Mouse (Mus musculus): ENCODE data around the gene Mgp.
"Not testable (repeated sequence)": the region's sequence is repeated elsewhere in the genome, so short reads cannot be mapped to it uniquely, and the experiment has no call there.

The Mgp gene

GRCm38 (mm10) chr6:136898222-136898621 lies 22.6 kb upstream of the Mgp start:
- no peak for DNase-seq (ENCODE audit: low spot score in 2 of 2)

DNA sequence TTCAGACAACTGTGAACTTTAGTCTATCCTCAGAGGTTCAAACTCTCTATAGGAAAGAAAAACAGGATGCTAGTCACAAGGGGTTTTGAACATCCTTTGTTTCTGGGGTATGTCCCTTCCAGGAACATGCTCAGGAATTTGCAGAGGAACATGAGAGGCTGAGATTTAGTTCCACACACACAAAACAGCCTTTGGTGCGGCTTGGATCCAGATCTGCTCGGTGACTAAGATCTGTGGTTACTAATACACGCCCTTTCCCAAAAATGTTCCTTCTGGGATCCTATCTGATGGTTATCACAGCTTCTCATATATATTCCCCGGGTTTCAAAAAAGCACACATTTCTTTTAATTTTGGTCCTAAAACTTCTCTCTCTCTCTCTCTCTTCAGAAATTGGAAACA lies 22.2 kb upstream of the Mgp start:
- no peak for DNase-seq (ENCODE audit: low spot score in 2 of 2)

GRCm38 (mm10) chr6:136894532-136895339 lies 19.1 kb upstream of the Mgp start:
- DNase-seq (ENCODE audit: low spot score in 2 of 2) = no peak

GRCm38 (mm10) chr6:136892002-136892401 lies 16.4 kb upstream of the Mgp start:
- DNase-seq (ENCODE audit: low spot score in 2 of 2) = no peak

GRCm38 (mm10) chr6:136889554-136889953 lies 13.9 kb upstream of the Mgp start:
- no peak for DNase-seq (ENCODE audit: low spot score in 2 of 2)

DNA sequence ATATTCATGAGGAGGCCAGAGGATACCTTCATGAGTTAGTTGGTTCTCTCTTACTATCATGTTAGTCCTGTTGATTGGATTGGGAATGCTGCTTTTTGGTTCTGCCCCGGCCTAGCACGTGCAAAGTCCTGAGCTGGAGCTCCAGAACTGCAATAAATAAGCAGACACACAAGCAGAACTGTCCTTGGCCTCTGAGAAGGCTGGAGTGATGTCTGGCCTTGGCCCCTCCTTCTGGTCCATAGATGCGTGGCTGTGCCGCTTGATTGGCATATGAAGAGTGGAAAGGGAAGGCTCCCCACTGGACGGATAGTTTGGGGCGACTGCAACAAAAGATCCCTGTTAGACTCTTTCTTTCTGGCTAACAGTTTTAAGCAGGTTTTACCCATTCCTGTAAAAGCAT lies 13.4 kb upstream of the Mgp start:
- DNase-seq (ENCODE audit: low spot score in 2 of 2) = no peak

- no peak for DNase-seq (ENCODE audit: low spot score in 2 of 2)
These were observed 12.2 kb upstream of the Mgp start for GRCm38 (mm10) chr6:136887854-136888253.

DNA sequence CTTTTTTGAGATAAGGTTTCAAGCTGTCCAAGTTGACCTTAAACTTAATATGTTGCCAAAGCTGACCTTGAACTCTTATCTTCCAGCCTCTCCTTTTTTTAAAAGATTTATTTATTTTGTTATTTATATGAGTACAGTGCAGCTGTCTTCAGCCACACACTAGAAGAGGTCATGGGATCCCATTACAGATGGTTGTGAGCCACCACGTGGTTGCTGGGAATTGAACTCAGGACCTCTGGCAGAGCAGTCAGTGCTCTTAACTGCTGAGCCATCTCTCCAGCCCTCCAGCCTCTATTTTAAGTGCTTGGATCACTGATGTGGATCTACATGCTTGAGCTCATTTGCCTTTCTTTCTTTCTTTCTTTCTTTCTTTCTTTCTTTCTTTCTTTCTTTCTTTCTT lies 9.1 kb upstream of the Mgp start:
- DNase-seq (ENCODE audit: low spot score in 2 of 2) = not testable (repeated sequence)

GRCm38 (mm10) chr6:136883961-136884360 lies 8.3 kb upstream of the Mgp start:
- DNase-seq (ENCODE audit: low spot score in 2 of 2) = no peak

- no peak for DNase-seq (ENCODE audit: low spot score in 2 of 2)
These were observed 7.8 kb upstream of the Mgp start for GRCm38 (mm10) chr6:136883431-136883915.

GRCm38 (mm10) chr6:136881678-136882077 lies 6.1 kb upstream of the Mgp start:
- DNase-seq (ENCODE audit: low spot score in 2 of 2) = no peak

DNA sequence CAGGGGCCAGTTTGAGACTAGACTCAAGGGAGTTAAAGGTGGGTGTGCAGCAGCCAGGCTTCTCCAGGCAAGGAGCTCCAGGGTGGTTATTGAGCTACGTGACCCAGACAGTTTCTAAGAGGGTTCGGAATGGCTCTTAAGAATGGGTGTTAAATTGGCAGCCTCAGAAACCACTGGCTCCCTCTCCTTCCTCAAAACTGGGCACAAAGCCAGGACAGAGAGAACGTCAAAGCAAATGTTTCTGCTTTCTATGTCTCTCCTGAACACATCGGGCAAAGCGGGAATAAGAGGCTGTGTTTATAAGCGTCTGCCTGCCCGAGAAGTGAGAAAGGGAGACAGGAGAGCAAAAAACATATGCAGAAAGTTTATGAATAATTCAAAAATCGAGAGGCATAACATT lies 1.0 kb downstream of the Mgp start:
- DNase-seq (ENCODE audit: low spot score in 2 of 2) = no peak

DNA sequence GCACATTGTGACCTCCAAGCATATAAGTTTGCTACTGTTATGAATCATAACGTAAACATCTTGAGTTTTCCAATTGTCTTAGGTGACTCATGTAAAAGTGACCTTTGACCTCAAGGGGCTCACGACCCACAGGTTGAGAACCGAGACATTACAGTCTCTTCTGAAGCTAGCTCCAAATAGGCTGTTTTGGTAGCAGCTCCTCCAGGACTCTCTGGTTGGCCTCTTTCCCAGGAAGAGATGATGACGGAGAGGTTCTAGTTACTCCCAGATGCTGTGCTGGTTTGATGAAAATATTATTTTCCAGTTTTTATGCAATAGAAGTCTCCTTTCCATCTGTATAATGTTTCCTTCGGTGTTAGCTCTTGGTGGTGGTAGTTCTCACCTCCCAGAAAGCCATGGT lies 6.7 kb downstream of the Mgp start:
- DNase-seq (ENCODE audit: low spot score in 2 of 2) = no peak

DNA sequence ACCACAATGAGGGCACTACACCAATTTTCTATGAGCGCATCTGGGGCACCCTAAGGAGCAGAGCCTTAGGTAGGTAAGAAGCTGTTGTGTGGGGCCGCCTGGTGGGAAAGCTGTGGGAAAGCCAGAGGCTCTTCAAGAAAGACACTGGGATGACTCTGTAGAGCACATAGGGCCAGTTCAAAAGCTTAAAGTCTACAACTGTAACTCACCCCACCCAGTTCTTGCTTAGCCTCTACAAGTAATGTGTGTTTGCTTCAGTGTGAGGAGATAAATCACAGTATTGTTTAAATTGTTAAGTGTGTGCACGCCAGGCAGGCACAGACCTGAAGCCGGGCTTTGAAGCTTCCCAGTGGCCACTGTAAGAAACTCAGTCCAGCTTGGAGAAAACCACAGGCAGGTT lies 9.5 kb downstream of the Mgp start:
- no peak for DNase-seq (ENCODE audit: low spot score in 2 of 2)

GRCm38 (mm10) chr6:136865360-136865759 lies 10.3 kb downstream of the Mgp start:
- DNase-seq (ENCODE audit: low spot score in 2 of 2) = no peak

- no peak for DNase-seq (ENCODE audit: low spot score in 2 of 2)
These were observed 14.6 kb downstream of the Mgp start for GRCm38 (mm10) chr6:136861020-136861419.

DNA sequence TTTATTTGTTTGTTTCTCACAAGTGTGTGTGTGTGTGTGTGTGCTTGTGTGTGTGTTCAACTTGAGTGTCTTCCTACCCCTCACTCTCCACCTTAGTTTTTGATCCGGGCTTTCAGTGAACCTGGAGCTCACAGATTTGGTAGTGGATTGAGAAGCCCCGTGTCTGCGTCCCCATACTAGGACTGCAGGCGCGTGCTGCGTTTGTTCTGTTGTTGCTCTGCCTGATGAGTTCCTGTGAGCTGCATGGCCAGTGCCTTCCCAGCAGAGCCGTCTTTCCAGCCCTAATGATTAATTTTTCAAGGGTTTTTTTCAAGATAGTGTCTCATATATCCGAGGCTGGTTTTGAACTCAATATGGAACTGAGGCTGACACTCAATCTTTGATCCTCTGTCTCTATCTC lies 17.2 kb downstream of the Mgp start:
- no peak for DNase-seq (ENCODE audit: low spot score in 2 of 2)

DNA sequence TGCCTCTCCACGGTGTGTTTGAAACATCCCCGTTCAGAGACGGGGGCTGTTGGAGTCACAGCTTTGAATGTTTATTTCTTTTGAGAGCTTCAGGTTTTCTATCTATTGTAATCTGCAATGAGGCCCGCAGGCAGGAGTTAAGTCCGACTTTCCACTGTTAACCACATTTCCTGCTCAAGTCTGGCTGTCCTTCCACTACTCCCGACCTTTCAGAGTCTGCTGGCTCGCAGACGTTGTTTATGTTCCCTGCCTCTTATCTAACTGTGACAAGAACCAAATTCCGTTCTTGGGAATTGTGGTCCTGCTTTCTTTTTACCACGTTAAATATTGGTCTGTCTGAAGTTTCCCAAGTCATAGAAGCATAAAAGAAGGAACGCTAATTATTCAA lies 17.8 kb downstream of the Mgp start:
- DNase-seq (ENCODE audit: low spot score in 2 of 2) = no peak

GRCm38 (mm10) chr6:136857186-136857872 lies 18.3 kb downstream of the Mgp start, which contains the start of gene Art4:
Art4 (minus strand) TSS chr6:136857733.
- DNase-seq (ENCODE audit: low spot score in 2 of 2) = peak; percentile 59 to 70

DNA sequence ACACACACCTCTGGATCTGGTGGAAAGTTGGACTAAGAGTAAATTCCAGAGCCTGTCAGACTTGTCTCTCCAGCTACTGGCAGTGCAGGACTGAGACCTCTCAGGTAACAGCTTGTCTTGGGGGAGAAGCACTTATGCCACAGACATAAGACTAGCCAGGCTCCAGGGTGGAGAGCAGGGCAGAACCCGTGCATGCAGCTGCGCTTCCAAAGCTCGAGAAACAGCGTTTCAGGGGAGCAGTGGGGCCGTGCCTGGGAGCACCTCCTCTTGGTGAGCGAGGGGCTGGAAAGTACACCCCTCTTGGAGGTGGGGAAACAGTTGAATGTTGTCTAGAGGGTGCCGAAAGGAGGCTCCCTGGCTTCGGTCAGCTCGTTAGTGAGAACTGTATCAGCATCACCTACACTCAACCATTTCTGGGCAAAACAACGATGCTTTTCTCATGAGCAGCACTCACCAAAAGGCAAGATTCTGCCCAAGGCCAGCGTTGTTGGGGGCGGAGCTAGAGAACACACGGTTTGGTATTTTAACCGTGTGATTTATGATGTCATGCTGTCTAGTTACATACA lies 19.5 kb downstream of the Mgp start:
- peak in 1 of 2 experiments; percentile 17 for DNase-seq (ENCODE audit: low spot score in 2 of 2)

DNA sequence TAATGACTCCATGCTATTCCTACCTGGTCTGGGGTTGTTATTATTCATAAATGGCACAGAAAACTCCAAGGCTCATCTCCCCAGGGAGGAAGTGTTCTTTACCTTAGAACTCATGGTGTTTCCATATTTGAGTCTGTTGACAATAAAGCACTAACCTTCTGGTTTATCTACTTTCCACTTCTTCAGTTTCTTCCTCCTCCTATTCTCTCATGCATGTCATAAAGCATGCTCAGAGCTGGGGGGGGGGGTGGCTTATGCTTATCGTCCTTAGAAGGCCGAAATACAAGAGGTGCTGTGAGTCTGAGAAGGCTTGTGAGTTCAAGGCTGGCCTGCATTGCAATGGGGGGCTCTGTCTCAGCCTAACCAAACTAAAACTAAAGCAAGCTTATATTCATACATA lies 20.4 kb downstream of the Mgp start:
- DNase-seq (ENCODE audit: low spot score in 2 of 2) = no peak

DNA sequence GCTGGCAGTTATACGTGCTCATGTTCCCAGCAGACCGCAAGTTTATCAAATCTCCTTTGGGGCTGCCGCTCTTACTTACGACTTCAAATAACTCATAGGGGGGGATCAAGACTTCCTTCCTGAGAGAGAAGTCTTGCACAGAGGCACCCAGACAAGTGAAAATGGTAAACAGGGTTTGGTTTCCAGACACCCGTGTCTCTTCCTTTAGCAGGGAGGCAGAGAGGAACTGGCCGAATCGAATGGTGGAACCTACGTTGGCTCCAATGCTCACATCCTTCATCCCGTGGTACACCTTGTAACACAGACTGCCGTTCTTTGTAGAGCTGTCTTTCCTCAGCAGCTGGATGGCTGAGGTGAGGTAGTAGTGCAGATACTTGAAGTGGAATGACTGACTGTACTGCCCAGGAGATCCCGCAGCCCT lies 21.3 kb downstream of the Mgp start:
- no peak for DNase-seq (ENCODE audit: low spot score in 2 of 2)

GRCm38 (mm10) chr6:136852762-136853161 lies 22.9 kb downstream of the Mgp start:
- DNase-seq (ENCODE audit: low spot score in 2 of 2) = no peak

Measured in spleen, postnatal 14 days (tissue).